Mouse (Mus musculus) megakaryocyte-erythroid progenitor cell, adult 5-6 weeks (primary cell): Measurements from ENCODE around the gene Agr2. TPM values are rescaled to one million over a fixed set of nuclear protein-coding genes. Genes with fewer than 3 reads are reported as not detected.

Source experiments
- total RNA-seq, 2 experiments: library from RNA; stranded (forward) in 1 of 2; stranded (reverse) in 1 of 2; fragments of 200-1000, 215-1000 nt in 1 of 2; fragments of >200 nt in 1 of 2; fragmentation: Nextera tagmentation in 1 of 2; gene quantifications; 2 replicates each; pipeline ENCODE4 v1.2.3; 2014 to 2017

The Agr2 gene
- total RNA-seq, 2 experiments from 2014 or later, result not detected

Other genes with a start within 250 kb of the Agr2 start
- gene Agr3, start 67.3 kb upstream of the Agr2 start, total RNA-seq (2014; fragmentation: Nextera tagmentation), result not detected in 2 replicates
- gene Agr3, start 67.3 kb upstream of the Agr2 start, total RNA-seq (2017), result not detected in 2 replicates
- gene Tspan13, start 49.6 kb downstream of the Agr2 start, total RNA-seq (2014; fragmentation: Nextera tagmentation), result 126 and 142 TPM in 2 replicates
- 108 and 141 TPM in 2 replicates for gene Tspan13, start 49.6 kb downstream of the Agr2 start, total RNA-seq (2017)
- gene Ankmy2, start 164.2 kb downstream of the Agr2 start, total RNA-seq (2014; fragmentation: Nextera tagmentation), result 18.5 and 29.4 TPM in 2 replicates
- gene Ankmy2, start 164.2 kb downstream of the Agr2 start, total RNA-seq (2017), result 24.8 and 26.8 TPM in 2 replicates
- 108 and 137 TPM in 2 replicates for gene Bzw2, start 165.2 kb downstream of the Agr2 start, total RNA-seq (2014; fragmentation: Nextera tagmentation)
- gene Bzw2, start 165.2 kb downstream of the Agr2 start, total RNA-seq (2017), result 121 and 132 TPM in 2 replicates